Mouse (Mus musculus): ENCODE measurements around the gene Fez1. TPM values are rescaled to one million over a fixed set of nuclear protein-coding genes. Genes with fewer than 3 reads are reported as not detected.

Fez1 gene
- total and polyA plus RNA-seq, 3 experiments, result 0.88 to 1.8 (median 1.7) TPM

GRCm38 (mm10) chr9:36863694-36864093 lies 42.0 kb downstream of the Fez1 start:
- no peak overlapping the region for H3K9ac ChIP-seq (ENCODE audit: low read depth, low read length)
- H3K4me1 ChIP-seq (ENCODE audit: control insufficient read depth, insufficient read depth, low read length), result no peaks in the 10 kb centered on the region
- DNase-seq, result no peak
- H3K79me2 ChIP-seq (replicated peaks; ENCODE audit: control insufficient read depth, insufficient read depth, low read length), result no peaks in the 10 kb centered on the region
- no peak overlapping the region for H3K27ac ChIP-seq
- H3K36me3 ChIP-seq (ENCODE audit: control insufficient read depth, insufficient read depth, low read length), result no peaks in the 10 kb centered on the region
- H3K4me3 ChIP-seq, result no peak overlapping the region
- intact Hi-C loops (cut with DNase I), result no loop called here
- 0 out of 2 replicates have a peak, but pooled peaks cover 1% of the 10 kb centered on the region for H3K27me3 ChIP-seq (ENCODE audit: control insufficient read depth, insufficient read depth, low read length)
- no peak for TF ChIP-seq EP300 (IDR thresholded peaks at IDR 0.05; ENCODE audit: insufficient read depth, low read depth, low read length)
- TF ChIP-seq POLR2A (IDR thresholded peaks at IDR 0.05; ENCODE audit: insufficient read depth, low read depth, low read length), result no peak
- TF ChIP-seq CTCF (IDR thresholded peaks at IDR 0.05), result no peak
- 68% methylated on average over 3 of the region's 3 CpGs for WGBS

GRCm38 (mm10) chr9:36864862-36865813 lies 43.5 kb downstream of the Fez1 start:
- Histone ChIP-seq H3K79me2 (replicated peaks; ENCODE audit: control insufficient read depth, insufficient read depth, low read length) (no peaks in the 10 kb centered on the region), H3K27me3 (ENCODE audit: control insufficient read depth, insufficient read depth, low read length) (0 out of 2 replicates have a peak, but pooled peaks cover 1% of the 10 kb centered on the region), H3K27ac (no peak overlapping the region), H3K36me3 (ENCODE audit: control insufficient read depth, insufficient read depth, low read length) (no peaks in the 10 kb centered on the region), H3K4me1 (ENCODE audit: control insufficient read depth, insufficient read depth, low read length) (no peaks in the 10 kb centered on the region), H3K4me3 (no peak overlapping the region), H3K9ac (ENCODE audit: low read depth, low read length) (no peak overlapping the region)
- TF ChIP-seq CTCF (IDR thresholded peaks at IDR 0.05) (no peak), POLR2A (IDR thresholded peaks at IDR 0.05; ENCODE audit: insufficient read depth, low read depth, low read length) (no peak), EP300 (IDR thresholded peaks at IDR 0.05; ENCODE audit: insufficient read depth, low read depth, low read length) (no peak)
- intact Hi-C loops (cut with DNase I), result no loop called here
- DNase-seq, result no peak
- WGBS, result 57% methylated on average over 4 of the region's 4 CpGs

GRCm38 (mm10) chr9:36868662-36869061 lies 47.0 kb downstream of the Fez1 start:
- no peaks in the 10 kb centered on the region for H3K79me2 ChIP-seq (replicated peaks; ENCODE audit: control insufficient read depth, insufficient read depth, low read length)
- intact Hi-C loops (cut with DNase I), result no loop called here
- H3K4me1 ChIP-seq (ENCODE audit: control insufficient read depth, insufficient read depth, low read length), result no peaks in the 10 kb centered on the region
- TF ChIP-seq CTCF (IDR thresholded peaks at IDR 0.05), result no peak
- no peak overlapping the region for H3K27ac ChIP-seq
- 77% methylated on average over 6 of the region's 6 CpGs for WGBS
- H3K4me3 ChIP-seq, result no peak overlapping the region
- DNase-seq, result no peak
- no peaks in the 10 kb centered on the region for H3K36me3 ChIP-seq (ENCODE audit: control insufficient read depth, insufficient read depth, low read length)
- no peak overlapping the region for H3K9ac ChIP-seq (ENCODE audit: low read depth, low read length)
- 0 out of 2 replicates have a peak, but pooled peaks cover 1% of the 10 kb centered on the region for H3K27me3 ChIP-seq (ENCODE audit: control insufficient read depth, insufficient read depth, low read length)

- Histone ChIP-seq H3K27ac (no peak overlapping the region), H3K79me2 (replicated peaks; ENCODE audit: control insufficient read depth, insufficient read depth, low read length) (no peaks in the 10 kb centered on the region), H3K9ac (ENCODE audit: low read depth, low read length) (no peak overlapping the region), H3K27me3 (ENCODE audit: control insufficient read depth, insufficient read depth, low read length) (0 out of 2 replicates have a peak, but pooled peaks cover under 1% of the 10 kb centered on the region), H3K4me3 (no peak overlapping the region), H3K36me3 (ENCODE audit: control insufficient read depth, insufficient read depth, low read length) (no peaks in the 10 kb centered on the region), H3K4me1 (ENCODE audit: control insufficient read depth, insufficient read depth, low read length) (no peaks in the 10 kb centered on the region)
- intact Hi-C loops (cut with DNase I), result no loop called here
- TF ChIP-seq CTCF (IDR thresholded peaks at IDR 0.05) (no peak), EP300 (IDR thresholded peaks at IDR 0.05; ENCODE audit: insufficient read depth, low read depth, low read length) (no peak), POLR2A (IDR thresholded peaks at IDR 0.05; ENCODE audit: insufficient read depth, low read depth, low read length) (no peak)
- 31% methylated on average over 1 of the region's 1 CpGs for WGBS
- no peak for DNase-seq
Observed at GRCm38 (mm10) chr9:36870263-36870662, 48.6 kb downstream of the Fez1 start.

- intact Hi-C loops (cut with DNase I), result no loop called here
- Histone ChIP-seq H3K27ac (no peak overlapping the region), H3K4me1 (ENCODE audit: control insufficient read depth, insufficient read depth, low read length) (no peaks in the 10 kb centered on the region), H3K27me3 (ENCODE audit: control insufficient read depth, insufficient read depth, low read length) (no peaks in the 10 kb centered on the region), H3K79me2 (replicated peaks; ENCODE audit: control insufficient read depth, insufficient read depth, low read length) (no peaks in the 10 kb centered on the region), H3K9ac (ENCODE audit: low read depth, low read length) (no peak overlapping the region), H3K36me3 (ENCODE audit: control insufficient read depth, insufficient read depth, low read length) (no peaks in the 10 kb centered on the region), H3K4me3 (no peak overlapping the region)
- 64% methylated on average over 2 of the region's 2 CpGs for WGBS
- TF ChIP-seq CTCF (IDR thresholded peaks at IDR 0.05) (no peak), POLR2A (IDR thresholded peaks at IDR 0.05; ENCODE audit: insufficient read depth, low read depth, low read length) (no peak), EP300 (IDR thresholded peaks at IDR 0.05; ENCODE audit: insufficient read depth, low read depth, low read length) (no peak)
- no peak for DNase-seq
Observed at GRCm38 (mm10) chr9:36873796-36874195, 52.1 kb downstream of the Fez1 start.

GRCm38 (mm10) chr9:36876313-36876712 lies 54.6 kb downstream of the Fez1 start:
- H3K4me3 ChIP-seq, result no peak overlapping the region
- no peaks in the 10 kb centered on the region for H3K4me1 ChIP-seq (ENCODE audit: control insufficient read depth, insufficient read depth, low read length)
- DNase-seq, result no peak
- intact Hi-C loops (cut with DNase I), result no loop called here
- WGBS, result 83% methylated on average over 5 of the region's 5 CpGs
- TF ChIP-seq CTCF (IDR thresholded peaks at IDR 0.05) (no peak), EP300 (IDR thresholded peaks at IDR 0.05; ENCODE audit: insufficient read depth, low read depth, low read length) (no peak), POLR2A (IDR thresholded peaks at IDR 0.05; ENCODE audit: insufficient read depth, low read depth, low read length) (no peak)
- no peaks in the 10 kb centered on the region for H3K79me2 ChIP-seq (replicated peaks; ENCODE audit: control insufficient read depth, insufficient read depth, low read length)
- H3K36me3 ChIP-seq (ENCODE audit: control insufficient read depth, insufficient read depth, low read length), result no peaks in the 10 kb centered on the region
- no peak overlapping the region for H3K9ac ChIP-seq (ENCODE audit: low read depth, low read length)
- H3K27me3 ChIP-seq (ENCODE audit: control insufficient read depth, insufficient read depth, low read length), result no peaks in the 10 kb centered on the region
- no peak overlapping the region for H3K27ac ChIP-seq
